Mouse (Mus musculus) lung, adult 18-20 months (tissue): Measurements from ENCODE around the gene Ccdc14.
"Not testable (repeated sequence)": the region's sequence is repeated elsewhere in the genome, so short reads cannot be mapped to it uniquely, and the experiment has no call there.

Source experiments
- DNase-seq, 2 experiments: peaks; one replicate each; pipeline ENCODE4 v3.0.0; 2022; ENCODE audit warnings: mixed read lengths in 2 of 2

Ccdc14 gene

GRCm38 (mm10) chr16:34690334-34691144 lies at the start of gene Ccdc14:
Ccdc14 (plus strand) TSS chr16:34690616.
- DNase-seq = peak; percentile 92 to 95

- DNase-seq = peak; percentile 11 to 26
These were observed 46.7 kb upstream of the Ccdc14 start for GRCm38 (mm10) chr16:34643511-34644259.

GRCm38 (mm10) chr16:34649621-34650020 lies 40.8 kb upstream of the Ccdc14 start, which contains the start of gene Ropn1:
Ropn1 (plus strand) TSS chr16:34649921.
- DNase-seq = no peak

GRCm38 (mm10) chr16:34653023-34653422 lies 37.4 kb upstream of the Ccdc14 start:
- no peak for DNase-seq

GRCm38 (mm10) chr16:34657566-34657965 lies 32.9 kb upstream of the Ccdc14 start:
- DNase-seq = not testable (repeated sequence)

GRCm38 (mm10) chr16:34657983-34658382 lies 32.4 kb upstream of the Ccdc14 start:
- DNase-seq = no peak

GRCm38 (mm10) chr16:34658388-34658787 lies 32.0 kb upstream of the Ccdc14 start:
- DNase-seq = no peak

GRCm38 (mm10) chr16:34664553-34664952 lies 25.9 kb upstream of the Ccdc14 start:
- no peak for DNase-seq

- peak; percentile 63 to 75 for DNase-seq
These were observed 23.2 kb upstream of the Ccdc14 start for GRCm38 (mm10) chr16:34667031-34667726.

- DNase-seq = no peak
These were observed 22.1 kb upstream of the Ccdc14 start for GRCm38 (mm10) chr16:34668341-34668740.

- DNase-seq = no peak
These were observed 18.4 kb upstream of the Ccdc14 start for GRCm38 (mm10) chr16:34671966-34672365.

GRCm38 (mm10) chr16:34672822-34673221 lies 17.6 kb upstream of the Ccdc14 start:
- DNase-seq = peak; percentile 22 to 57

GRCm38 (mm10) chr16:34674365-34674764 lies 16.1 kb upstream of the Ccdc14 start:
- DNase-seq = peak in 1 of 2 experiments; percentile 14

- no peak for DNase-seq
These were observed 8.6 kb upstream of the Ccdc14 start for GRCm38 (mm10) chr16:34681823-34682222.

GRCm38 (mm10) chr16:34689879-34690278 lies 537 bp upstream of the Ccdc14 start:
- no peak for DNase-seq

GRCm38 (mm10) chr16:34691156-34691555 lies 740 bp downstream of the Ccdc14 start:
- peak; percentile 15 to 36 for DNase-seq

GRCm38 (mm10) chr16:34694477-34694876 lies 4.1 kb downstream of the Ccdc14 start:
- DNase-seq = no peak

- not testable (repeated sequence) for DNase-seq
These were observed 8.3 kb downstream of the Ccdc14 start for GRCm38 (mm10) chr16:34698721-34699120.

- peak; percentile 81 to 86 for DNase-seq
These were observed 9.9 kb downstream of the Ccdc14 start for GRCm38 (mm10) chr16:34700165-34700827.

- DNase-seq = no peak
These were observed 10.4 kb downstream of the Ccdc14 start for GRCm38 (mm10) chr16:34700828-34701216.

- DNase-seq = peak in 1 of 2 experiments; percentile 3
These were observed 15.6 kb downstream of the Ccdc14 start for GRCm38 (mm10) chr16:34706019-34706418.

GRCm38 (mm10) chr16:34706487-34706946 lies 16.1 kb downstream of the Ccdc14 start:
- DNase-seq = peak in 1 of 2 experiments; percentile 9
